In genomic region chr4:109661183-109661582, GRCm38 (mm10) we compare ENCODE assay signal across 10 mouse cellular contexts. TPM values are rescaled to one million over a fixed set of nuclear protein-coding genes. Genes with fewer than 3 reads are reported as not detected.
A peak's percentile ranks its signal among the peaks of the same experiment; 100 is the strongest.
DNase-seq lines count a peak whose midpoint lies in the region; ATAC-seq and TF ChIP-seq lines count a peak whose summit lies in the region.
"Had no signal": no experiment of that assay in that cellular context is flagged by ENCODE, and none has a peak within 500 bp of the region (broad histone marks: within the 10 kb centered on the region; RNA-seq: fewer than 3 reads in every experiment).

No protein-coding gene starts in this region.

- peaks cover 37% of the 10 kb centered on the region for H3K4me1 ChIP-seq in megakaryocyte, embryonic 14.5 days
- H3K4me1 ChIP-seq in G1E (ENCODE audit: insufficient read depth, low read depth, low read length): peaks cover 38% of the 10 kb centered on the region
- H3K4me1 ChIP-seq in embryonic facial prominence, embryonic 10.5 days: peaks cover 23% of the 10 kb centered on the region

- H3K27me3 ChIP-seq in megakaryocyte, embryonic 14.5 days (replicated peaks): peaks cover 81% of the 10 kb centered on the region
- H3K27me3 ChIP-seq in G1E (ENCODE audit: insufficient read depth, low read length): no peaks in the 10 kb centered on the region
- H3K27me3 ChIP-seq in embryonic facial prominence, embryonic 10.5 days (replicated peaks; ENCODE audit: low read depth, poor library complexity, severe bottlenecking): peaks cover 100% of the 10 kb centered on the region

- peak overlapping the region; percentile 31; the same call in 1 of the 2 replicates for H3K27ac ChIP-seq in gastrocnemius, adult 2 months
- no peak overlapping the region for H3K27ac ChIP-seq in embryonic facial prominence, embryonic 10.5 days (replicated peaks)
- H3K27ac ChIP-seq: kidney, embryonic 15.5 days had no signal

- H3K36me3 ChIP-seq in megakaryocyte, embryonic 14.5 days (replicated peaks; ENCODE audit: low read length): no peaks in the 10 kb centered on the region
- peaks cover 8% of the 10 kb centered on the region for H3K36me3 ChIP-seq in G1E (replicated peaks)
- no peaks in the 10 kb centered on the region for H3K36me3 ChIP-seq in embryonic facial prominence, embryonic 10.5 days (replicated peaks)
- H3K36me3 ChIP-seq: kidney, embryonic 15.5 days had no signal

- ATAC-seq in megakaryocyte, adult 5-6 weeks (ENCODE audit: poor library complexity, severe bottlenecking): no peak
- ATAC-seq in G1E (ENCODE audit: extremely low read depth, insufficient number of reproducible peaks, low FRiP score, poor library complexity, severe bottlenecking): no peak
- ATAC-seq: forebrain, embryonic 14.5 days had no signal

- intact Hi-C loops in gastrocnemius, adult 2 months (cut with DNase I): no loop called here

- no peak for TF ChIP-seq CTCF in gastrocnemius, adult 2 months (IDR thresholded peaks at IDR 0.05)
- TF ChIP-seq CTCF in G1E (IDR thresholded peaks at IDR 0.05; ENCODE audit: low read depth, low read length): no peak

- 4% methylated on average over 5 of the region's 5 CpGs for WGBS in embryonic facial prominence, embryonic 10.5 days

- peak overlapping the region; percentile 21; the same call in 1 of the 2 replicates for H3K4me3 ChIP-seq in gastrocnemius, adult 2 months
- H3K4me3 ChIP-seq in megakaryocyte, embryonic 14.5 days (replicated peaks): peak overlapping the region; percentile 79
- peak overlapping the region; percentile 56; the same call in 1 of the 2 replicates for H3K4me3 ChIP-seq in G1E (ENCODE audit: low read depth, low read length)
- no peak overlapping the region for H3K4me3 ChIP-seq in embryonic facial prominence, embryonic 10.5 days
- H3K4me3 ChIP-seq: kidney, embryonic 15.5 days had no signal

- H3K9me3 ChIP-seq in megakaryocyte, embryonic 14.5 days: no peaks in the 10 kb centered on the region
- no peaks in the 10 kb centered on the region for H3K9me3 ChIP-seq in G1E (replicated peaks)
- no peaks in the 10 kb centered on the region for H3K9me3 ChIP-seq in embryonic facial prominence, embryonic 10.5 days
- H3K9me3 ChIP-seq: kidney, embryonic 15.5 days had no signal

- no peak for DNase-seq in gastrocnemius, adult 2 months
- DNase-seq in gastrocnemius, postnatal 4 days (ENCODE audit: low spot score in 2 of 2): no peak
- no peak for DNase-seq in G1E (ENCODE audit: low spot score)
- peak; percentile 38 for DNase-seq in embryonic facial prominence, embryonic 10.5 days (ENCODE audit: low spot score)
- no peak for DNase-seq in cerebellum, adult 9-11 months
- DNase-seq: cerebellum, postnatal 36 days had no signal

RNA-seq across cellular contexts. Expression of gene Cdkn2c, which starts 5.8 kb away (rescaled TPM):
- total RNA-seq in gastrocnemius, adult 2 months (2021): 10 to 100 TPM in 1 of 2 experiments, 1 to 10 TPM in 1; 8.2 to 14.0 TPM
- 10 to 100 TPM; 32.2 to 37.4 TPM for total RNA-seq in gastrocnemius, postnatal 4 days (2021)
- 1.6 TPM in 1 of 2 replicates, not detected in the other for polyA plus RNA-seq in megakaryocyte, embryonic 14.5 days (2012; ENCODE audit: insufficient read depth, low replicate concordance)
- total RNA-seq in megakaryocyte, adult 5-6 weeks (2015): 97.2 and 122 TPM in 2 replicates
- 93.9 and 102 TPM in 2 replicates for total RNA-seq in megakaryocyte, adult 5-6 weeks (2017)
- 31.2 and 38.8 TPM in 2 replicates for total RNA-seq in G1E (2014; fragmentation: Nextera tagmentation)
- total RNA-seq in G1E (2017): 86.7 and 90.7 TPM in 2 replicates
- 53.6 and 59.0 TPM in 2 replicates for polyA plus RNA-seq in G1E (2012)
- polyA plus RNA-seq in embryonic facial prominence, embryonic 10.5 days (2016; fragmentation: Nextera tagmentation; extraction: Ambion mirVana): 1.3 and 2.0 TPM in 2 replicates

RNA-seq across cellular contexts. Expression of gene Faf1, which starts 15.2 kb away (rescaled TPM):
- 10 to 100 TPM; 40.7 to 45.6 TPM for total RNA-seq in gastrocnemius, adult 2 months (2021)
- 10 to 100 TPM; 26.7 to 26.8 TPM for total RNA-seq in gastrocnemius, postnatal 4 days (2021)
- polyA plus RNA-seq in megakaryocyte, embryonic 14.5 days (2012; ENCODE audit: insufficient read depth, low replicate concordance): 2.0 and 3.4 TPM in 2 replicates
- total RNA-seq in megakaryocyte, adult 5-6 weeks (2015): 34.5 and 35.8 TPM in 2 replicates
- total RNA-seq in megakaryocyte, adult 5-6 weeks (2017): 40.9 and 42.0 TPM in 2 replicates
- total RNA-seq in G1E (2014; fragmentation: Nextera tagmentation) (66.9 and 71.9 TPM in 2 replicates), G1E (2017) (65.0 and 65.8 TPM in 2 replicates)
- polyA plus RNA-seq in G1E (2012): 7.1 and 9.5 TPM in 2 replicates
- polyA plus RNA-seq in embryonic facial prominence, embryonic 10.5 days (2016; fragmentation: Nextera tagmentation; extraction: Ambion mirVana): 27.4 and 29.7 TPM in 2 replicates
